Mouse (Mus musculus) midbrain, embryonic 16.5 days (tissue): ENCODE data around the gene Evpl. TPM values are rescaled to one million over a fixed set of nuclear protein-coding genes. Genes with fewer than 3 reads are reported as not detected.

ENCODE experiments used
- ATAC-seq: fragments of 200-750 bp; cut with Nextera tagmentation; 2 replicates; pipeline ENCODE4 v1.8.0; 2017; ENCODE audit warnings: moderate TSS enrichment
- H3K27ac ChIP-seq: fragments of 300-500 bp; sonication (generic); 2 replicates; pipeline ENCODE4 v1.5.1; 2014; ENCODE audit warnings: mild to moderate bottlenecking, low read length, mixed read lengths
- H3K27me3 ChIP-seq: fragments of 300-500 bp; sonication (generic); 2 replicates; pipeline ENCODE4 v1.6.1; 2014; ENCODE audit warnings: low read depth, low read length, mixed read lengths; ENCODE audit not compliant: control insufficient read depth, insufficient read depth
- H3K36me3 ChIP-seq: fragments of 300-500 bp; sonication (generic); 2 replicates; pipeline ENCODE4 v1.6.1; 2014; ENCODE audit warnings: mild to moderate bottlenecking, low read length, moderate library complexity, mixed read lengths; ENCODE audit not compliant: control insufficient read depth, insufficient read depth
- H3K4me1 ChIP-seq: fragments of 300-500 bp; sonication (generic); 2 replicates; pipeline ENCODE4 v1.6.1; 2014; ENCODE audit warnings: mild to moderate bottlenecking, low read length, mixed read lengths; ENCODE audit not compliant: control insufficient read depth, insufficient read depth
- H3K4me2 ChIP-seq: fragments of 300-500 bp; sonication (generic); 2 replicates; pipeline ENCODE4 v1.6.1; 2014; ENCODE audit warnings: mild to moderate bottlenecking, low read length, mixed read lengths
- H3K4me3 ChIP-seq: fragments of 300-500 bp; sonication (generic); 2 replicates; pipeline ENCODE4 v1.5.1; 2014; ENCODE audit warnings: low read depth, mild to moderate bottlenecking, low read length, moderate library complexity, mixed read lengths
- H3K9ac ChIP-seq: fragments of 300-500 bp; sonication (generic); 2 replicates; pipeline ENCODE4 v1.6.1; 2014; ENCODE audit warnings: low read depth, low read length, mixed read lengths
- H3K9me3 ChIP-seq: fragments of 300-500 bp; sonication (generic); replicated peaks from 2 replicates; pipeline ENCODE4 v1.6.1; 2014; ENCODE audit warnings: mild to moderate bottlenecking, low read length, mixed read lengths; ENCODE audit not compliant: control insufficient read depth, poor library complexity, severe bottlenecking
- WGBS: fragments of 180-500 bp; shearing (Covaris S2); extraction: QIAGEN DNeasy Blood & Tissue Kit; methylation state at CpG from one replicate; pipeline ENCODE4 v1.1.7; 2014; 5-methylcytosine and 5-hydroxymethylcytosine counted together
- polyA plus RNA-seq: library from polyadenylated mRNA; unstranded; fragments of >200 nt; fragmentation: Nextera tagmentation; extraction: Ambion mirVana; gene quantifications from 2 replicates; pipeline ENCODE4 v1.2.1, GENCODE M21; 2015

The Evpl gene
- polyA plus RNA-seq, 1 experiment from 2014 or later, result 1.3 TPM

DNA sequence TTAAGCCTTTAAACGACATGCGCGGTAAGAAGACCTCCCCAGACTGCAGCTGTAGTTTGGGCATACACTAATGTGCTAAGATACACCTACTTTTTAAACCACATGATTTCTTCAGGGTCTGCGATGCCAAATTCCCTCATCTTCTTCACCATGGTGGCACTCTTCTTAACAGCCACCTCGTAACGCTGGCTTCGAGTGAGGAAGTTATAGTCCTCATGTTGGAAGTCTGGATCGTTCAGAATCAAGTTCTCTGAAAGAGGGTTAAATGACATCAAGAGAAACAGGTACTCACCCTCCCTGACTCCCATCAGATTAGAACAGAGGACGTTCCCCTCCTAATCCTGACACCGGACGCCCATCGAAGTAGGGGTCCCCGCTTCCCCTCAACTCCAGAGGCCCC is 39.7 kb downstream of the Evpl start:
- Histone ChIP-seq H3K4me3 (peak overlapping the region; percentile 80), H3K9me3 (no peaks in the 10 kb centered on the region), H3K27me3 (no peaks in the 10 kb centered on the region), H3K36me3 (peaks cover 12% of the 10 kb centered on the region), H3K4me2 (peak overlapping the region; percentile 62), H3K9ac (peak overlapping the region; percentile 92), H3K4me1 (peaks cover 34% of the 10 kb centered on the region), H3K27ac (peak overlapping the region; percentile 99)
- no peak; the same call in 1 of the 2 replicates for ATAC-seq
- WGBS, result 21% methylated on average over 13 of the region's 13 CpGs

DNA sequence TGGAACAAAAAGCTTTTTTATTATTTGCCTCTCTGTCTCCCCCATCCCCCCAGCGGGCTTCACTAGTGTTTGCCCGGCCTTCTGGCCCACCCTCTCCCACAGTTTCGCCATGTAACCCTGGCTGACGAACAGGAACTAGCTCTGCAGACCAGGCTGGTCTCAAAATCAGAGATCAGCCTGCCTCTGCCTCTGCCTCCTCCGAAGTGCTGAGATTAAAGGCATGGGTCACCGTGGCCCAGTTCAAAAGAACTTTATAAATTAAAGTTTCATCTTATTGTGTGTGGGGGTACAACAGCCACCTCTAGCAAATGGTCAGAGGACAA is 40.3 kb downstream of the Evpl start:
- peak overlapping the region; percentile 80 for H3K4me3 ChIP-seq
- no peak for ATAC-seq
- no peaks in the 10 kb centered on the region for H3K9me3 ChIP-seq
- WGBS, result 87% methylated on average over 6 of the region's 6 CpGs
- 0 out of 2 replicates have a peak overlapping the region, but pooled peaks have one; percentile 27 for H3K9ac ChIP-seq
- H3K4me2 ChIP-seq, result peak overlapping the region; percentile 62
- H3K27me3 ChIP-seq, result no peaks in the 10 kb centered on the region
- H3K36me3 ChIP-seq, result peaks cover 12% of the 10 kb centered on the region
- H3K27ac ChIP-seq, result no peak overlapping the region
- peaks cover 34% of the 10 kb centered on the region for H3K4me1 ChIP-seq

DNA sequence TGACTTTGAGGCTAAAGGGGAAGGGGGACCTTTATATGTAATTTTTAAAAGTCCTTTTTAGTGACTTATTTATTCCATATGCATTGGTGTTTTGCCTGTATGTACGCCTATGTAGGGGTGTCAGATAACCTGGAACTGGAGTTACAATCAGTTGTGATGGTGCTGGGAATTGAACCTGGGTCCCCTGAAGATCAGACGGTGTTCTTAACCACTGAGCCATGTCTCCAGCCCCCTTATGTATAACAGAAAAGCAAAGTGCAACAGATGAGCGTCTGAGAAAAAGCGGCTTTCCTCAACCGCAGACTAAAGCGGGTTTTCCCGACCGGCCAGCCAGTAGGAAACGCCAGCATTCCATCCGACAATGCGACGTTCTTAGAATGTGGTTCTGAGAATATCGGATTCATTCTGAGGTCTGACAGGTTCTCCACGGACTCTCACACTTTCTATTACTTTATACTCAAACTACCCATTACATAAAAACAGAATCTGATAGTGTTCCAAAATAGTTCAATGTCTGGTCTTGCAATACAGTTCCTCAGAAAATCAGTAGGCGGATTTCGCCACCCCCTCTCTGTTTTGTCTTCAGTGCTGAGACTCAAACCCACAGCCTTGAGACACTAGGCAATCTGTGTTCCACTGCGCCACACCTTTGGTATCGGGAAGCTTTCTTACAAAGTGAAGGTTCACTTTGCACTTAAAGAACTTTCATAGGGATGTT is 40.9 kb downstream of the Evpl start:
- WGBS, result 94% methylated on average over 18 of the region's 18 CpGs
- H3K27me3 ChIP-seq, result no peaks in the 10 kb centered on the region
- H3K4me3 ChIP-seq, result peak overlapping the region; percentile 80; the same call in 1 of the 2 replicates
- peak overlapping the region; percentile 62; the same call in 1 of the 2 replicates for H3K4me2 ChIP-seq
- H3K9me3 ChIP-seq, result no peaks in the 10 kb centered on the region
- H3K36me3 ChIP-seq, result peaks cover 12% of the 10 kb centered on the region
- ATAC-seq, result no peak
- no peak overlapping the region for H3K9ac ChIP-seq
- no peak overlapping the region for H3K27ac ChIP-seq
- H3K4me1 ChIP-seq, result peaks cover 34% of the 10 kb centered on the region

DNA sequence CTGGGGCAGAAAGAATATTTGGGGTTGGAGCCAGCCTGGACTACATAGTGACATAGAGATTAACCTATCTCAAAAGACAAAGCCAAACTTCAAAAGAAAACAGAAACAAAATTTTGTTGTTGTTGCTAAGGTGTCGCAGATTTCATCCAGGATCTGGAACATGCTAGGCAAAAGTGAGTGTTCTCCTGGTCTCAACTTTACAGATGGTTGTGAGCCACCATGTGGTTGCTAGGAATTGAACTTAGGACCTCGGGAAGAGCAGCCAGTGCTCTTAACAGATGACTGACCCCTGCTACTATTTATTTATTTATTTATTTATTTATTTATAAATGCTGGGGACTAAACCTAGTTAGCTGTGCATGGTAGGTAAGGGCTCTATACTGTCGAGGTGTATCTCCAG is 41.5 kb downstream of the Evpl start:
- Histone ChIP-seq H3K4me1 (peaks cover 34% of the 10 kb centered on the region), H3K36me3 (peaks cover 12% of the 10 kb centered on the region), H3K9ac (no peak overlapping the region), H3K4me3 (no peak overlapping the region), H3K9me3 (no peaks in the 10 kb centered on the region), H3K27ac (no peak overlapping the region), H3K27me3 (no peaks in the 10 kb centered on the region), H3K4me2 (no peak overlapping the region)
- no peak for ATAC-seq
- WGBS, result 88% methylated on average over 3 of the region's 3 CpGs

DNA sequence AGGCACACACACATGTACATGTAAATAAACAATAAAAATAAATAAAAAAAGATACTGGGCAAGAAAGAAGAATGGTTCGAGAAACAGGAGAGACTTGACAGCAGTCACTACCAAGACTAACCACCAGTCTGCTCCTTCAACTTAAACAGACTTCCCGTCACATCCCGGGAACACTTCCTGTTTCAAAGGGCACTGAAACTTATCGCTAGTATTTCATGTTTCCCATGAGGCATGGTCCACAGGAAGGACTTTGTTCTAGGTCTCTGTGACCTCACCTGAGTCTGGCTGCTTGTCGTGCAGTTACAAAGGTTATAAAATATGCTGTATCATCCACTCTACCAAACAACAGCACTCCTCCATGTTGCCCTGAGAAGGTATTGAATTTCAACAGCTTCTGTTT is 42.6 kb downstream of the Evpl start:
- Histone ChIP-seq H3K4me1 (peaks cover 34% of the 10 kb centered on the region), H3K4me2 (no peak overlapping the region), H3K36me3 (peaks cover 16% of the 10 kb centered on the region), H3K9me3 (no peaks in the 10 kb centered on the region), H3K27me3 (no peaks in the 10 kb centered on the region), H3K9ac (no peak overlapping the region), H3K27ac (no peak overlapping the region), H3K4me3 (no peak overlapping the region)
- ATAC-seq, result no peak
- WGBS, result 85% methylated on average over 5 of the region's 5 CpGs

DNA sequence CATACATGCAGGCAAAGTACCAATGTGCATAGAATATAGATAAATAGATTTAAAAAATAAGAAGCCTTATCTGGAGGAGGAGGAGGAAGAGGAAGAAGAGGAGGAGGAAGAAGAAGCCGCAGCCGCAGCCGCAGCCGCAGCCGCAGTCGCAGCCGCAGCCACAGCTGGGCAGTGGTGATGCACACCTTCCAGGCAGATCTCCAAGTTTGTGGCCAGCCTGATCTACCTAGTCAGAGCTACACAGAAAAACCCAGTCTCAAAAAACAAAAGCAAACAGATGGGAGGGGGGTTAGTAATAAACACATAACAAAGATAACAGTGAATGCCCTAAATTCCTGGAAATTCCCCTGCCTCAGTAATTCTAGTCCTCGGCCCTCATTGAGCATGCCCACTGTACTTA is 43.3 kb downstream of the Evpl start:
- no peak overlapping the region for H3K9ac ChIP-seq
- H3K36me3 ChIP-seq, result peaks cover 19% of the 10 kb centered on the region
- no peak overlapping the region for H3K27ac ChIP-seq
- WGBS, result 96% methylated on average over 8 of the region's 8 CpGs
- no peaks in the 10 kb centered on the region for H3K27me3 ChIP-seq
- peaks cover 33% of the 10 kb centered on the region for H3K4me1 ChIP-seq
- no peak overlapping the region for H3K4me2 ChIP-seq
- no peak for ATAC-seq
- H3K9me3 ChIP-seq, result no peaks in the 10 kb centered on the region
- no peak overlapping the region for H3K4me3 ChIP-seq

DNA sequence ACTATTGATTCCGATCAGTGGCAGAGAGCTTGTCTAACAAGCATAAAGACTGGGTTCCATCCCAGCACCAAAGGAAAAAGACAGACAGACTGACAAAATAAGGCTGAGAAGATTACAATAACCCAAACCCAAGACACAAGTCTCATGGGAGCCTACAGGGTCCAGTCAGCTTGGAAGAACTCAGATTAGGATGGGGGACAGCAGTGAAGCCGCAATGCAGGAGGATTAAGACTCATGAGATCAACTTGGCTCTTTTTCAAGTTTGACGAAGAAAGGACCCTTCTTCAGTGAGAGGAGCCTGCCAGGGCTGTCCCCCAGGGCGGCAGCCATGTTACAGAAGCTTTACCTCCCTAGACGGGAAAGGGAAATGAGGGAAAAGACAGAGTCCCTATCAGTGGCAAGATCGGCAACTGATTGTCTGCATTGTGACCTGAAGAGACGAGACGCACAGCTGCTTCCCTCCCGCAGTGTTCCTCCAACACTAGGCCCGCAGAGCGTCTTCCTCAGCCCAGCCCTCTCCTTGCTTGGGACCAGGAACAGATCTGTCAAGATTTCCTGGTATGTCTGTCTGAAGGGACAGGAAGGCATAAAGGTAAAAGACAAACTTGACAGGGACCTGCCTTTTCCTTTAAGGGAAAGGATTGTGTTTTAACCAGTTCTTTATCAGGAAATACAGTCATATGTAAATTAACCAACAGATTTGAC is 50.5 kb downstream of the Evpl start:
- H3K4me3 ChIP-seq, result no peak overlapping the region
- no peaks in the 10 kb centered on the region for H3K27me3 ChIP-seq
- H3K4me2 ChIP-seq, result no peak overlapping the region
- peaks cover 4% of the 10 kb centered on the region; the same call in 1 of the 2 replicates for H3K4me1 ChIP-seq
- no peak for ATAC-seq
- H3K9ac ChIP-seq, result no peak overlapping the region
- H3K9me3 ChIP-seq, result no peaks in the 10 kb centered on the region
- peaks cover 18% of the 10 kb centered on the region for H3K36me3 ChIP-seq
- WGBS, result 21% methylated on average over 11 of the region's 11 CpGs
- peak overlapping the region; percentile 69 for H3K27ac ChIP-seq

DNA sequence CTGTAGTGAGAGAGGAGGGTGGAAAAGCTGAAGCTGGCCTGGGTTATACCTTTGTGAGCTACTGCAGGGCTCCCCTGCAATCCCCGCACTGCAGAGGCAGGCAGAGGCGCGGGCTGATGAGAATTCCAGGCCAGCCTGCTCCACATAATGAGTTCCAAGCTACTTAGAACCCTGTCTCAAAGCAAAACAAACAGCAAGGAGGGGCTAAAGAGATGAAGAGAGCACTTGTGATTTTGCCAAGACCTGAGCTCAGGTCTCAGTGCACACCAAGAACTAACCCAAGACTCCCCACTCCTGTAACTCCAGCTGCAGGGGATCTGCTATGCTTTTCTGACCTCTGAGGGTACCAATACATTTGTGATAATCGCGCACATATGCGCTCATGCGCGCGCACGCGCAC is 51.5 kb downstream of the Evpl start:
- 85% methylated on average over 11 of the region's 11 CpGs for WGBS
- Histone ChIP-seq H3K9me3 (no peaks in the 10 kb centered on the region), H3K36me3 (peaks cover 24% of the 10 kb centered on the region), H3K9ac (no peak overlapping the region), H3K27me3 (no peaks in the 10 kb centered on the region), H3K27ac (peak overlapping the region; percentile 19; the same call in 1 of the 2 replicates), H3K4me1 (peaks cover 4% of the 10 kb centered on the region; the same call in 1 of the 2 replicates), H3K4me2 (no peak overlapping the region), H3K4me3 (no peak overlapping the region)
- no peak for ATAC-seq

DNA sequence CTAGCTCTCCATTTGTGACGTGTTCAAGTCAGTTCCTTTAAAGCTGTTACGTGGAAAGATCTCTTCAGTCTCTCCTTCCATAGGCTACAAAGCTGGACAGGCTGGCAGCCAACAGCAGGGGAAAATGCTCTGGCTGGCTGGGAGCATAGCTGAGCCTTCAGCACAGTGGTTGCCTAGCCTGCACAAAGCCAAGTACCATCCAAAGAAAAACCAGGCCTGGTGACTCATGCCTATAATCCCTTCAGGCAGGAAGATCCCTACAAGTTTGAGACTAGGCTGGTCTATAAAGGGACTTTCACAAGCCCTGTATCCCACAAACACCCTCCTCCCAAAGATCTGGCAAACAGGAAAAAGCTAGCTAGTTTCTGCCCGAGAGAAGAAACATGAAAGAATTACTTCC is 52.0 kb downstream of the Evpl start:
- Histone ChIP-seq H3K9me3 (no peaks in the 10 kb centered on the region), H3K9ac (no peak overlapping the region), H3K4me2 (no peak overlapping the region), H3K36me3 (peaks cover 21% of the 10 kb centered on the region), H3K27ac (no peak overlapping the region), H3K4me1 (peaks cover 4% of the 10 kb centered on the region; the same call in 1 of the 2 replicates), H3K4me3 (no peak overlapping the region), H3K27me3 (no peaks in the 10 kb centered on the region)
- WGBS, result 80% methylated on average over 3 of the region's 3 CpGs
- 0 out of 2 replicates have a peak, but pooled peaks have one; percentile 51 for ATAC-seq
